Mouse (Mus musculus) heart, postnatal 25 days (tissue): ENCODE results near the gene Pik3cg. TPM values are rescaled to one million over a fixed set of nuclear protein-coding genes. Genes with fewer than 3 reads are reported as not detected.

Experiments used
- DNase-seq: peaks from one replicate; pipeline ENCODE4 v3.0.0; 2022; ENCODE audit warnings: low spot score
- intact Hi-C: fragments of 180-260 bp; cut with DNase I; formaldehyde crosslinking; loops from one replicate; pipeline ENCODE4 v1.15.1; 2025
- total RNA-seq, 2 experiments: library from RNA; stranded (reverse); gene quantifications; 2 replicates each; pipeline ENCODE4 v1.2.3; 2021

Gene Pik3cg
- total RNA-seq, 2 experiments from 2014 or later: 2.0 TPM

- intact Hi-C loops: no loop called here
- DNase-seq: no peak
Measured at GRCm38 (mm10) chr12:32203695-32204094, 4.8 kb downstream of the Pik3cg start.

- intact Hi-C loops: no loop called here
- no peak for DNase-seq
Measured at GRCm38 (mm10) chr12:32202583-32202982, 5.9 kb downstream of the Pik3cg start.

- intact Hi-C loops: no loop called here
- no peak for DNase-seq
Measured at GRCm38 (mm10) chr12:32201932-32202331, 6.5 kb downstream of the Pik3cg start.

GRCm38 (mm10) chr12:32201070-32201585, 7.3 kb downstream of the Pik3cg start:
- intact Hi-C loops: no loop called here
- no peak for DNase-seq

GRCm38 (mm10) chr12:32200387-32201069, 7.9 kb downstream of the Pik3cg start:
- no peak for DNase-seq
- intact Hi-C loops: no loop called here

GRCm38 (mm10) chr12:32199422-32199821, 9.0 kb downstream of the Pik3cg start:
- DNase-seq: no peak
- intact Hi-C loops: no loop called here

- no peak for DNase-seq
- intact Hi-C loops: no loop called here
Measured at GRCm38 (mm10) chr12:32198025-32198424, 10.4 kb downstream of the Pik3cg start.

- intact Hi-C loops: no loop called here
- DNase-seq: no peak
Measured at GRCm38 (mm10) chr12:32195000-32195399, 13.5 kb downstream of the Pik3cg start.

- intact Hi-C loops: no loop called here
- DNase-seq: no peak
Measured at GRCm38 (mm10) chr12:32194358-32194757, 14.1 kb downstream of the Pik3cg start.

GRCm38 (mm10) chr12:32190927-32191326, 17.5 kb downstream of the Pik3cg start:
- DNase-seq: no peak
- intact Hi-C loops: no loop called here

GRCm38 (mm10) chr12:32187668-32188236, 20.7 kb downstream of the Pik3cg start:
- intact Hi-C loops: no loop called here

GRCm38 (mm10) chr12:32186627-32187255, 21.7 kb downstream of the Pik3cg start:
- no peak for DNase-seq
- intact Hi-C loops: no loop called here

More at GRCm38 (mm10) chr12:32187668-32188236, 20.7 kb downstream of the Pik3cg start:
- DNase-seq: no peak

GRCm38 (mm10) chr12:32184874-32185273, 23.6 kb downstream of the Pik3cg start:
- DNase-seq: no peak
- intact Hi-C loops: no loop called here

GRCm38 (mm10) chr12:32183584-32183983, 24.9 kb downstream of the Pik3cg start:
- intact Hi-C loops: no loop called here
- DNase-seq: no peak

GRCm38 (mm10) chr12:32182632-32183419, 25.6 kb downstream of the Pik3cg start:
- DNase-seq: no peak
- intact Hi-C loops: no loop called here

- intact Hi-C loops: no loop called here
- DNase-seq: no peak
Measured at GRCm38 (mm10) chr12:32181885-32182284, 26.6 kb downstream of the Pik3cg start.

GRCm38 (mm10) chr12:32174437-32174836, 34.0 kb downstream of the Pik3cg start:
- intact Hi-C loops: no loop called here
- no peak for DNase-seq

GRCm38 (mm10) chr12:32172826-32173225, 35.6 kb downstream of the Pik3cg start:
- no peak for DNase-seq
- intact Hi-C loops: no loop called here

GRCm38 (mm10) chr12:32169164-32169563, 39.3 kb downstream of the Pik3cg start:
- intact Hi-C loops: no loop called here
- no peak for DNase-seq

GRCm38 (mm10) chr12:32168751-32169150, 39.7 kb downstream of the Pik3cg start:
- DNase-seq: no peak
- intact Hi-C loops: no loop called here
